ENCODE assay signal across 17 mouse cellular contexts in genomic region chr7:16730791-16731190, GRCm38 (mm10).
"Had no signal": no experiment of that assay in that cellular context is flagged by ENCODE, and none has a peak within 500 bp of the region (broad histone marks: within the 10 kb centered on the region; RNA-seq: fewer than 3 reads in every experiment).

No protein-coding gene starts in this region.

- DNase-seq: lung, adult 18-20 months; lung, embryonic 14.5 days; lung, postnatal 10 days; lung, postnatal 4 days; midbrain, embryonic 14.5 days; retina, postnatal 1 day; right cerebral cortex, adult 18-20 months; right cerebral cortex, postnatal 25 days; right cerebral cortex, postnatal 4 days; thymus, adult 18-20 months; thymus, postnatal 14 days; thymus, postnatal 36 days had no signal

- H3K9me3 ChIP-seq: midbrain, embryonic 10.5 days; midbrain, embryonic 12.5 days; neural tube, embryonic 13.5 days; neural tube, embryonic 15.5 days had no signal

- H3K4me1 ChIP-seq: midbrain, embryonic 12.5 days had no signal

- H3K27me3 ChIP-seq: midbrain, embryonic 12.5 days; neural tube, embryonic 13.5 days; neural tube, embryonic 15.5 days had no signal

- H3K4me3 ChIP-seq: midbrain, embryonic 10.5 days; midbrain, embryonic 12.5 days; myocyte; neural tube, embryonic 13.5 days; neural tube, embryonic 15.5 days had no signal

- H3K36me3 ChIP-seq: midbrain, embryonic 10.5 days; midbrain, embryonic 12.5 days; neural tube, embryonic 13.5 days; neural tube, embryonic 15.5 days had no signal
